In the genomic region with DNA sequence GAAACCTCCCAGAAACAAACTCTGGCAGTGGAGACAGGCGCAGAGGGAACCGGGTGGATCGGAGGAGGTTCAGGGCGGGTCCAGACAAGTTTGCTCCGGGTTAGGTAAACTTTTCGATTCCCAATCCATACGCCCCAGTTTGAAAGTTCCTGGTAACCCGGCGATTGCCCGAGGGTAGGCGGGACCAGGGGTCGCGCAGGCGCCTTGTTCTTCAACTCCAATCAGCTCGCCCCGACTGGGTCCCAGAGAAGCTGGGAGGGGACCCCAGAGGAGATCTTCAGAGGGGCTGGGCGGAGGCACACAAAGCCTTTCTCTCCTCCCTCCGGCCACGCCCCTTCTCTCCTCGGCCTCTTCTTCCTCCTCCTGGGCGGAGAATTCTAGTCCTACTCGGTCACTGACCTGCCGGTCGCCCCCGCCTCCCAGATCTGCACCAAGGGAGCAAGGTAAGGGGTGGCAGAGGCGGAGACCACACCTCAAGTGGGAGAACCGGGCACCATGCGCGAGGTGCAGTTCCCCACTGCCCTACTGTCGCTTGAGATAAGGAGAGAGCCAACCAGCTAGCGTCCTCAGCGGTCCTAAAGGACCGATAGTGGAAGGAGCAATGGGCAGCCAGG, we compare ENCODE assay signal across 8 mouse cellular contexts. TPM values are rescaled to one million over a fixed set of nuclear protein-coding genes. Genes with fewer than 3 reads are reported as not detected.
DNase-seq lines count a peak whose midpoint lies in the region; ATAC-seq lines count a peak whose summit lies in the region.

A gene (plus strand): TSS at position 74 of the 614 bp plus-strand sequence.

- under 1% methylated on average over 33 of the region's 33 CpGs for WGBS in intestine, embryonic 15.5 days
- WGBS in limb, embryonic 11.5 days: under 1% methylated on average over 33 of the region's 33 CpGs
- under 1% methylated on average over 33 of the region's 33 CpGs for WGBS in midbrain, embryonic 11.5 days
- under 1% methylated on average over 32 of the region's 33 CpGs for WGBS in stomach, embryonic 16.5 days

- H3K4me3 ChIP-seq in erythroblast, embryonic 14.5 days (replicated peaks): peak within 1 kb of the TSS; percentile 56
- H3K4me3 ChIP-seq in intestine, embryonic 15.5 days (replicated peaks): peak within 1 kb of the TSS; percentile 72
- H3K4me3 ChIP-seq in limb, embryonic 11.5 days (ENCODE audit: low read depth, low read length): peak within 1 kb of the TSS; percentile 61
- H3K4me3 ChIP-seq in midbrain, embryonic 11.5 days (ENCODE audit: low read depth, low read length): peak within 1 kb of the TSS; percentile 65
- H3K4me3 ChIP-seq in stomach, embryonic 16.5 days (replicated peaks; ENCODE audit: low read length): peak within 1 kb of the TSS; percentile 61

- peak within 1 kb of the TSS; percentile 86 for H3K27ac ChIP-seq in intestine, embryonic 15.5 days
- no peak within 1 kb of the TSS for H3K27ac ChIP-seq in limb, embryonic 11.5 days (replicated peaks; ENCODE audit: low read depth, low read length)
- H3K27ac ChIP-seq in midbrain, embryonic 11.5 days (ENCODE audit: low read depth, low read length): no peak within 1 kb of the TSS
- peak within 1 kb of the TSS; percentile 82 for H3K27ac ChIP-seq in stomach, embryonic 16.5 days (ENCODE audit: low read length)

- no peaks in the 10 kb centered on the region for H3K36me3 ChIP-seq in erythroblast, embryonic 14.5 days (ENCODE audit: control insufficient read depth)
- H3K36me3 ChIP-seq in intestine, embryonic 15.5 days: no peaks in the 10 kb centered on the region
- no peaks in the 10 kb centered on the region for H3K36me3 ChIP-seq in limb, embryonic 11.5 days (ENCODE audit: control insufficient read depth, insufficient read depth, low read length)
- no peaks in the 10 kb centered on the region for H3K36me3 ChIP-seq in midbrain, embryonic 11.5 days (ENCODE audit: control insufficient read depth, insufficient read depth, low read length)
- H3K36me3 ChIP-seq in stomach, embryonic 16.5 days (ENCODE audit: control insufficient read depth, insufficient read depth, low read length): no peaks in the 10 kb centered on the region

- H3K4me1 ChIP-seq in erythroblast, embryonic 14.5 days (ENCODE audit: control insufficient read depth): peaks cover 10% of the 10 kb centered on the region
- H3K4me1 ChIP-seq in intestine, embryonic 15.5 days (replicated peaks): peaks cover 18% of the 10 kb centered on the region; the same call in 1 of the 2 replicates
- peaks cover 8% of the 10 kb centered on the region; the same call in 1 of the 2 replicates for H3K4me1 ChIP-seq in limb, embryonic 11.5 days (ENCODE audit: control insufficient read depth, insufficient read depth, low read length)
- H3K4me1 ChIP-seq in midbrain, embryonic 11.5 days (ENCODE audit: control insufficient read depth, insufficient read depth, low read length): peaks cover 7% of the 10 kb centered on the region
- peaks cover 13% of the 10 kb centered on the region for H3K4me1 ChIP-seq in stomach, embryonic 16.5 days (ENCODE audit: control insufficient read depth, insufficient read depth, low read length)

- H3K27me3 ChIP-seq in erythroblast, embryonic 14.5 days (ENCODE audit: control insufficient read depth): peaks cover 20% of the 10 kb centered on the region
- H3K27me3 ChIP-seq in intestine, embryonic 15.5 days (replicated peaks): no peaks in the 10 kb centered on the region
- no peaks in the 10 kb centered on the region for H3K27me3 ChIP-seq in limb, embryonic 11.5 days (ENCODE audit: control insufficient read depth, insufficient read depth, low read length)
- no peaks in the 10 kb centered on the region; the same call in 1 of the 2 replicates for H3K27me3 ChIP-seq in midbrain, embryonic 11.5 days (ENCODE audit: control insufficient read depth, insufficient read depth, low read length)
- no peaks in the 10 kb centered on the region for H3K27me3 ChIP-seq in stomach, embryonic 16.5 days (ENCODE audit: control insufficient read depth, insufficient read depth, low read length)

- peak; percentile 92 for DNase-seq in embryo, embryonic 10 days (ENCODE audit: low spot score)
- DNase-seq in gonadal fat pad, adult 2 months (ENCODE audit: low read depth): no peak
- DNase-seq in limb, embryonic 11.5 days (ENCODE audit: low spot score): peak; percentile 84
- peak; percentile 95 for DNase-seq in midbrain, embryonic 11.5 days (ENCODE audit: low spot score, missing footprints)

- peak within 1 kb of the TSS; percentile 91 for H3K4me2 ChIP-seq in intestine, embryonic 15.5 days (replicated peaks)
- peak within 1 kb of the TSS; percentile 94 for H3K4me2 ChIP-seq in limb, embryonic 11.5 days (ENCODE audit: low read depth, severe bottlenecking)
- peak within 1 kb of the TSS; percentile 92 for H3K4me2 ChIP-seq in midbrain, embryonic 11.5 days
- peak within 1 kb of the TSS; percentile 77 for H3K4me2 ChIP-seq in stomach, embryonic 16.5 days (ENCODE audit: low read depth, low read length)

- peaks cover 3% of the 10 kb centered on the region; the same call in 1 of the 2 replicates for H3K9me3 ChIP-seq in erythroblast, embryonic 14.5 days (ENCODE audit: control insufficient read depth, low read length)
- H3K9me3 ChIP-seq in intestine, embryonic 15.5 days: no peaks in the 10 kb centered on the region
- H3K9me3 ChIP-seq in limb, embryonic 11.5 days (ENCODE audit: control insufficient read depth, low read length): no peaks in the 10 kb centered on the region
- H3K9me3 ChIP-seq in midbrain, embryonic 11.5 days (ENCODE audit: control insufficient read depth, low read length): no peaks in the 10 kb centered on the region
- 0 out of 2 replicates have a peak, but pooled peaks cover 3% of the 10 kb centered on the region for H3K9me3 ChIP-seq in stomach, embryonic 16.5 days (replicated peaks; ENCODE audit: control insufficient read depth, low read length)

- H3K9ac ChIP-seq in intestine, embryonic 15.5 days: peak within 1 kb of the TSS; percentile 67
- H3K9ac ChIP-seq in limb, embryonic 11.5 days (ENCODE audit: low read length): peak within 1 kb of the TSS; percentile 70
- H3K9ac ChIP-seq in midbrain, embryonic 11.5 days (ENCODE audit: low read length): peak within 1 kb of the TSS; percentile 84
- peak within 1 kb of the TSS; percentile 79 for H3K9ac ChIP-seq in stomach, embryonic 16.5 days (ENCODE audit: low read length)

- ATAC-seq in erythroblast, adult 5-6 weeks (replicated peaks; ENCODE audit: low FRiP score, poor library complexity, severe bottlenecking): no peak
- peak; percentile 89 for ATAC-seq in intestine, embryonic 15.5 days
- ATAC-seq in limb, embryonic 11.5 days (ENCODE audit: insufficient number of reproducible peaks, low FRiP score, low TSS enrichment, low read depth): peak; percentile 85
- ATAC-seq in midbrain, embryonic 11.5 days (ENCODE audit: low FRiP score): peak; percentile 92
- peak; percentile 83 for ATAC-seq in stomach, embryonic 16.5 days (ENCODE audit: insufficient read depth, low FRiP score)

RNA-seq across cellular contexts. Expression of the gene that starts here (rescaled TPM):
- 0.02 and 0.03 TPM in 2 replicates for polyA plus RNA-seq in erythroblast, embryonic 14.5 days (2012)
- 4.8 and 16.3 TPM in 2 replicates for total RNA-seq in erythroblast, adult 5-6 weeks (2015; ENCODE audit: low replicate concordance)
- 4.3 and 6.3 TPM in 2 replicates for total RNA-seq in erythroblast, adult 5-6 weeks (2017; ENCODE audit: low replicate concordance)
- 17.4 and 19.2 TPM in 2 replicates for polyA plus RNA-seq in gonadal fat pad, adult 2 months (2012; rRNA removed)
- polyA plus RNA-seq in intestine, embryonic 15.5 days (2015; fragmentation: Nextera tagmentation; extraction: Ambion mirVana): 18.2 and 18.6 TPM in 2 replicates
- polyA plus RNA-seq in limb, embryonic 11.5 days (2014; fragmentation: Nextera tagmentation; extraction: Ambion mirVana): 19.5 and 19.9 TPM in 2 replicates
- polyA plus RNA-seq in midbrain, embryonic 11.5 days (2014; fragmentation: Nextera tagmentation; extraction: Ambion mirVana): 11.9 TPM in 2 replicates
- polyA plus RNA-seq in stomach, embryonic 16.5 days (2015; fragmentation: Nextera tagmentation; extraction: Ambion mirVana): 37.3 and 47.2 TPM in 2 replicates

Comparison
In these comparisons a context has a peak if more than half of its experiments do, and no peak if none do; other contexts are left out.
1. RNA of the gene that starts here (polyA plus RNA-seq): 37.3 to 47.2 TPM in stomach, embryonic 16.5 days, 19.5 to 19.9 TPM in limb, embryonic 11.5 days, 18.2 to 18.6 TPM in intestine, embryonic 15.5 days, 17.4 to 19.2 TPM in gonadal fat pad, adult 2 months and 11.9 TPM in midbrain, embryonic 11.5 days; 0.02 to 0.03 TPM in erythroblast, embryonic 14.5 days; every median in the first group is over 10 times any median in the second.
2. H3K27ac ChIP-seq: peak in intestine, embryonic 15.5 days (single experiment) and stomach, embryonic 16.5 days (single experiment); none in limb, embryonic 11.5 days (single experiment) and midbrain, embryonic 11.5 days (single experiment).
3. Peak in every context shown above with its lines, with median percentiles within 50 percentile points of each other: H3K4me3 ChIP-seq, H3K4me2 ChIP-seq and H3K9ac ChIP-seq.